Mouse (Mus musculus) lung, adult 2 months (tissue): ENCODE measurements around the gene Lonp2.

Experiments
- CTCF ChIP-seq: fragments of 200-500 bp; IDR thresholded peaks from 2 replicates; pipeline ENCODE4 v1.5.1; 2011; ENCODE audit warnings: mild to moderate bottlenecking, low read length, control low read depth; ENCODE audit not compliant: insufficient read depth
- POLR2A ChIP-seq: fragments of 200-500 bp; IDR thresholded peaks from 2 replicates; pipeline ENCODE4 v1.6.1; 2011; ENCODE audit warnings: low read depth, mild to moderate bottlenecking, control low read depth, low read length, borderline replicate concordance; ENCODE audit errors: extremely low read depth

- TF ChIP-seq CTCF = no peak
- TF ChIP-seq POLR2A = no peak
These were observed 144.7 kb downstream of the Lonp2 start for GRCm38 (mm10) chr8:86768499-86768898.
